In genomic region chr2:58458820-58459371, GRCm38 (mm10) we compare ENCODE assay signal across 11 mouse cellular contexts. TPM values are rescaled to one million over a fixed set of nuclear protein-coding genes. Genes with fewer than 3 reads are reported as not detected.
DNase-seq lines count a peak whose midpoint lies in the region; ATAC-seq and TF ChIP-seq lines count a peak whose summit lies in the region.
"Had no signal": no experiment of that assay in that cellular context is flagged by ENCODE, and none has a peak within 500 bp of the region (broad histone marks: within the 10 kb centered on the region; RNA-seq: fewer than 3 reads in every experiment).

No protein-coding gene starts in this region.

- intact Hi-C loops in gastrocnemius, postnatal 36 days (cut with DNase I), result no loop called here

- ATAC-seq in midbrain, postnatal 0 days (ENCODE audit: low FRiP score), result no peak
- no peak for ATAC-seq in forebrain, embryonic 13.5 days

- H3K4me1 ChIP-seq in midbrain, postnatal 0 days (ENCODE audit: insufficient read depth, low read length), result no peaks in the 10 kb centered on the region
- H3K4me1 ChIP-seq in midbrain, embryonic 10.5 days, result no peaks in the 10 kb centered on the region
- no peaks in the 10 kb centered on the region for H3K4me1 ChIP-seq in forebrain, embryonic 13.5 days
- H3K4me1 ChIP-seq: lung, embryonic 15.5 days had no signal

- DNase-seq in gastrocnemius, adult 18-20 months (ENCODE audit: low spot score), result peak; percentile 14
- no peak for DNase-seq in gastrocnemius, postnatal 36 days
- no peak for DNase-seq in midbrain, postnatal 0 days (ENCODE audit: low spot score)
- no peak for DNase-seq in midbrain, embryonic 10.5 days (ENCODE audit: low spot score)
- peak; percentile 66 for DNase-seq in brain, adult 2 months (ENCODE audit: low read depth, low spot score)
- DNase-seq in kidney, postnatal 36 days, result peak; percentile 6 to 69
- peak; percentile 29 for DNase-seq in retina, postnatal 1 day

- no peaks in the 10 kb centered on the region for H3K9me3 ChIP-seq in midbrain, postnatal 0 days (ENCODE audit: low read length)
- H3K9me3 ChIP-seq in midbrain, embryonic 10.5 days (replicated peaks), result no peaks in the 10 kb centered on the region
- H3K9me3 ChIP-seq in forebrain, embryonic 13.5 days (replicated peaks), result no peaks in the 10 kb centered on the region
- H3K9me3 ChIP-seq: lung, embryonic 15.5 days had no signal

- WGBS in midbrain, postnatal 0 days, result 84% methylated on average over 14 of the region's 14 CpGs
- WGBS in midbrain, embryonic 10.5 days, result 84% methylated on average over 14 of the region's 14 CpGs
- 83% methylated on average over 14 of the region's 14 CpGs for WGBS in forebrain, embryonic 13.5 days

- no peak overlapping the region for H3K4me2 ChIP-seq in midbrain, postnatal 0 days (ENCODE audit: low read depth, low read length, poor library complexity, severe bottlenecking)
- no peak overlapping the region for H3K4me2 ChIP-seq in forebrain, embryonic 13.5 days
- H3K4me2 ChIP-seq: lung, embryonic 15.5 days had no signal

- no peak overlapping the region for H3K27ac ChIP-seq in midbrain, postnatal 0 days (ENCODE audit: low read depth, low read length)
- H3K27ac ChIP-seq in midbrain, embryonic 10.5 days (replicated peaks), result no peak overlapping the region
- no peak overlapping the region for H3K27ac ChIP-seq in forebrain, embryonic 13.5 days
- H3K27ac ChIP-seq: lung, embryonic 15.5 days had no signal

- no peaks in the 10 kb centered on the region for H3K27me3 ChIP-seq in midbrain, postnatal 0 days (ENCODE audit: insufficient read depth, low read length)
- H3K27me3 ChIP-seq in midbrain, embryonic 10.5 days (ENCODE audit: low read depth, poor library complexity, severe bottlenecking), result no peaks in the 10 kb centered on the region
- H3K27me3 ChIP-seq in forebrain, embryonic 13.5 days, result no peaks in the 10 kb centered on the region
- H3K27me3 ChIP-seq: lung, embryonic 15.5 days had no signal

- no peak overlapping the region for H3K9ac ChIP-seq in midbrain, postnatal 0 days (replicated peaks; ENCODE audit: low read length, poor library complexity, severe bottlenecking)
- H3K9ac ChIP-seq in forebrain, embryonic 13.5 days, result no peak overlapping the region
- H3K9ac ChIP-seq: lung, embryonic 15.5 days had no signal

- H3K36me3 ChIP-seq in midbrain, postnatal 0 days (ENCODE audit: insufficient read depth, low read length), result peaks cover 19% of the 10 kb centered on the region
- peaks cover 72% of the 10 kb centered on the region for H3K36me3 ChIP-seq in midbrain, embryonic 10.5 days
- peaks cover 51% of the 10 kb centered on the region for H3K36me3 ChIP-seq in forebrain, embryonic 13.5 days (ENCODE audit: poor library complexity, severe bottlenecking)
- H3K36me3 ChIP-seq: G1E had no signal

- TF ChIP-seq CTCF in midbrain, postnatal 0 days (IDR thresholded peaks at IDR 0.05), result peak; percentile 57

- H3K4me3 ChIP-seq in midbrain, postnatal 0 days (ENCODE audit: low read depth, low read length), result no peak overlapping the region
- H3K4me3 ChIP-seq in midbrain, embryonic 10.5 days, result no peak overlapping the region
- no peak overlapping the region for H3K4me3 ChIP-seq in forebrain, embryonic 13.5 days
- H3K4me3 ChIP-seq: lung, embryonic 15.5 days had no signal

RNA-seq across cellular contexts. Expression of gene Gm17409, which starts 11.0 kb away (rescaled TPM):
- not detected for total RNA-seq in gastrocnemius, adult 18-20 months (2021)
- total RNA-seq in gastrocnemius, postnatal 36 days (2021), result not detected
- total RNA-seq in midbrain, postnatal 0 days (2014; rRNA removed), result not detected in 2 replicates
- not detected in 2 replicates for polyA plus RNA-seq in midbrain, postnatal 0 days (2015; fragmentation: Nextera tagmentation; extraction: Ambion mirVana)
- polyA plus RNA-seq in midbrain, embryonic 10.5 days (2016; fragmentation: Nextera tagmentation; extraction: Ambion mirVana), result not detected in 2 replicates
- polyA plus RNA-seq in forebrain, embryonic 13.5 days (2015; fragmentation: Nextera tagmentation; extraction: Ambion mirVana), result not detected in 2 replicates
- total RNA-seq: G1E had no signal
- polyA plus RNA-seq: G1E; gonadal fat pad, adult 2 months; lung, embryonic 15.5 days had no signal

Comparison
In these comparisons a context has a peak if more than half of its experiments do, and no peak if none do; other contexts are left out.
1. DNase-seq: peak in gastrocnemius, adult 18-20 months (single experiment), brain, adult 2 months (single experiment), kidney, postnatal 36 days (2 of 2) and retina, postnatal 1 day (single experiment); none in gastrocnemius, postnatal 36 days (0 of 2), midbrain, postnatal 0 days (single experiment) and midbrain, embryonic 10.5 days (single experiment).